11 mouse cellular contexts compared by ENCODE assay signal in genomic region chr17:93201265-93201925, GRCm38 (mm10). TPM values are rescaled to one million over a fixed set of nuclear protein-coding genes. Genes with fewer than 3 reads are reported as not detected.
DNase-seq lines count a peak whose midpoint lies in the region; ATAC-seq lines count a peak whose summit lies in the region.
"Had no signal": no experiment of that assay in that cellular context is flagged by ENCODE, and none has a peak within 500 bp of the region (broad histone marks: within the 10 kb centered on the region; RNA-seq: fewer than 3 reads in every experiment).

No protein-coding gene starts in this region.

- H3K4me3 ChIP-seq in embryonic facial prominence, embryonic 14.5 days (ENCODE audit: low read depth, low read length), result peak overlapping the region; percentile 35
- H3K4me3 ChIP-seq in intestine, embryonic 16.5 days (ENCODE audit: low read length), result 0 out of 2 replicates have a peak overlapping the region, but pooled peaks have one; percentile 34

- H3K27me3 ChIP-seq in embryonic facial prominence, embryonic 14.5 days (replicated peaks; ENCODE audit: control insufficient read depth, insufficient read depth, low read length), result peaks cover 85% of the 10 kb centered on the region
- H3K27me3 ChIP-seq in intestine, embryonic 16.5 days (replicated peaks; ENCODE audit: control insufficient read depth, insufficient read depth, low read length), result peaks cover 67% of the 10 kb centered on the region

- ATAC-seq in embryonic facial prominence, embryonic 14.5 days (ENCODE audit: low read depth), result no peak
- no peak for ATAC-seq in intestine, embryonic 16.5 days
- ATAC-seq: Patski had no signal

- peak; percentile 25 to 27 for DNase-seq in left cerebral cortex, adult 8-10 months (ENCODE audit: low spot score in 2 of 2)
- DNase-seq in left cerebral cortex, adult 18-20 months (ENCODE audit: low spot score in 2 of 2), result no peak
- no peak for DNase-seq in embryonic facial prominence, embryonic 14.5 days (ENCODE audit: low spot score)
- peak; percentile 26 for DNase-seq in retina, embryonic 14.5 days (ENCODE audit: low spot score)
- DNase-seq in spleen, postnatal 4 days (ENCODE audit: low spot score in 2 of 2), result no peak
- DNase-seq in adrenal gland, adult 18-20 months (ENCODE audit: low spot score in 2 of 2), result no peak
- DNase-seq in adrenal gland, postnatal 4 days (ENCODE audit: low spot score in 2 of 2), result no peak
- DNase-seq: kidney, adult 8-10 months had no signal

- no peak overlapping the region for H3K9ac ChIP-seq in embryonic facial prominence, embryonic 14.5 days (ENCODE audit: low read depth, low read length)
- no peak overlapping the region for H3K9ac ChIP-seq in intestine, embryonic 16.5 days (ENCODE audit: low read depth, low read length)

- H3K36me3 ChIP-seq in embryonic facial prominence, embryonic 14.5 days (ENCODE audit: control insufficient read depth, insufficient read depth, low read length), result no peaks in the 10 kb centered on the region
- no peaks in the 10 kb centered on the region for H3K36me3 ChIP-seq in intestine, embryonic 16.5 days (ENCODE audit: control insufficient read depth, insufficient read depth, low read length)

- peak overlapping the region; percentile 59 for H3K4me2 ChIP-seq in embryonic facial prominence, embryonic 14.5 days (ENCODE audit: low read depth, low read length)
- H3K4me2 ChIP-seq in intestine, embryonic 16.5 days (ENCODE audit: low read depth, low read length), result 0 out of 2 replicates have a peak overlapping the region, but pooled peaks have one; percentile 48

- H3K4me1 ChIP-seq in embryonic facial prominence, embryonic 14.5 days (ENCODE audit: control insufficient read depth, insufficient read depth, low read length), result peaks cover 24% of the 10 kb centered on the region
- H3K4me1 ChIP-seq in intestine, embryonic 16.5 days (ENCODE audit: control insufficient read depth, insufficient read depth, low read length), result peaks cover 3% of the 10 kb centered on the region; the same call in 1 of the 2 replicates

- no peak overlapping the region for H3K27ac ChIP-seq in embryonic facial prominence, embryonic 14.5 days (replicated peaks; ENCODE audit: low read depth, low read length)
- no peak overlapping the region for H3K27ac ChIP-seq in intestine, embryonic 16.5 days (ENCODE audit: low read length)

- WGBS in embryonic facial prominence, embryonic 14.5 days, result 1% methylated on average over 16 of the region's 16 CpGs
- under 1% methylated on average over 16 of the region's 16 CpGs for WGBS in intestine, embryonic 16.5 days

- H3K9me3 ChIP-seq in embryonic facial prominence, embryonic 14.5 days (ENCODE audit: control insufficient read depth, low read length), result no peaks in the 10 kb centered on the region
- H3K9me3 ChIP-seq in intestine, embryonic 16.5 days (ENCODE audit: control insufficient read depth, low read length), result no peaks in the 10 kb centered on the region

RNA-seq across cellular contexts. Expression of gene Adcyap1, which starts 2.6 kb away (rescaled TPM):
- 10 to 100 TPM; 16.3 to 30.3 (median 27.4) TPM for total RNA-seq in left cerebral cortex, adult 8-10 months (2022)
- 10 to 100 TPM; 37.4 to 39.7 TPM for total RNA-seq in left cerebral cortex, adult 18-20 months (2021)
- polyA plus RNA-seq in embryonic facial prominence, embryonic 14.5 days (2014; fragmentation: Nextera tagmentation; extraction: Ambion mirVana), result 3.8 and 4.8 TPM in 2 replicates
- polyA plus RNA-seq in intestine, embryonic 16.5 days (2015; fragmentation: Nextera tagmentation; extraction: Ambion mirVana), result 0.64 and 0.80 TPM in 2 replicates
- under 1 TPM in 1 of 2 experiments, not detected in 1; 0.96 TPM for total RNA-seq in adrenal gland, adult 18-20 months (2021)
- total RNA-seq in adrenal gland, postnatal 4 days (2021), result under 1 TPM in 1 of 2 experiments, not detected in 1; 0.25 TPM
- total RNA-seq: common myeloid progenitor, adult 5-6 weeks had no signal
- polyA plus RNA-seq: Patski had no signal

Comparison
In these comparisons a context has a peak if more than half of its experiments do, and no peak if none do; other contexts are left out.
1. DNase-seq: peak in left cerebral cortex, adult 8-10 months (2 of 2) and retina, embryonic 14.5 days (single experiment); none in left cerebral cortex, adult 18-20 months (0 of 2), embryonic facial prominence, embryonic 14.5 days (single experiment), spleen, postnatal 4 days (0 of 2), adrenal gland, adult 18-20 months (0 of 2) and adrenal gland, postnatal 4 days (0 of 2).
2. RNA of gene Adcyap1, which starts 2.6 kb away (total RNA-seq): 37.4 to 39.7 TPM in left cerebral cortex, adult 18-20 months and 16.3 to 30.3 TPM in left cerebral cortex, adult 8-10 months; 0.96 TPM in adrenal gland, adult 18-20 months and 0.25 TPM in adrenal gland, postnatal 4 days; every median in the first group is over 4 times any median in the second.